Mouse (Mus musculus): Measurements from ENCODE around the gene Epb41l1.
"Not testable (repeated sequence)": the region's sequence is repeated elsewhere in the genome, so short reads cannot be mapped to it uniquely, and the experiment has no call there.

Gene Epb41l1

DNA sequence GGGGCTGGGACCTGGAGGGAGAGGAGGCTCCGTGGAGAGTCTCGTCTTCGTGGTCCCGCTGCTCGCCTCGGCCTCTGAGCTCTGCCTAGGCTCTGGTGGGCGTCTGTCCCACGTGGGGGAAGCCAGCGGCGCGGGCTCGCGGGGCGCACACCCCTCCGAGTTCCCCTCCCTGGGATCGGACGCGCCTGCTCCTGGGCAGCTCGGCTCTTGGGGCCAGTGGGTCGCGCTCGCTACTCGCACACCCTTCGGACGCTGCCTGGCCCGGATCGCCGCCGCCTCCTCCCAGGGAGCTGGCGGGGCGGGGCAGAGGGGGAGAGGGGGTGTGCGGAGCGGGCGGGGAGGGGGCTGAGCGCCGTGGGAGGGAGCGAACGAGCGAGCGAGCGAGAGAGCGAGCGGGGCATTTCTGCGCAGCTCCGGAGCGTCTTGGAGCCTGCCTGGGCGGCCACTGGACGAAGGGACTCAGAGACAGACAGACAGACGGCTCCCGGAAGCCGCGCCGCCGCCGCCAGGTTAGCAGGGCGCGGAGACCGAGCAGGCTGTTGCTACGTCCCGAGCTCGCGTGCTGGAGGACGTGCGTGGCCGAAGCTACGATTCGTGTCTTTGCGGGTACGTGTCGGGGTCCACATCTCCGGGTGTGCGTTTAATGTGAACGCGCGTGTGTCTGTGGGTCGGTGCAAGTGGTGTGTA lies at the start of gene Epb41l1:
Epb41l1 (plus strand) TSS at position 216 of the 687 bp plus-strand sequence.
- peak; percentile 67 for DNase-seq

DNA sequence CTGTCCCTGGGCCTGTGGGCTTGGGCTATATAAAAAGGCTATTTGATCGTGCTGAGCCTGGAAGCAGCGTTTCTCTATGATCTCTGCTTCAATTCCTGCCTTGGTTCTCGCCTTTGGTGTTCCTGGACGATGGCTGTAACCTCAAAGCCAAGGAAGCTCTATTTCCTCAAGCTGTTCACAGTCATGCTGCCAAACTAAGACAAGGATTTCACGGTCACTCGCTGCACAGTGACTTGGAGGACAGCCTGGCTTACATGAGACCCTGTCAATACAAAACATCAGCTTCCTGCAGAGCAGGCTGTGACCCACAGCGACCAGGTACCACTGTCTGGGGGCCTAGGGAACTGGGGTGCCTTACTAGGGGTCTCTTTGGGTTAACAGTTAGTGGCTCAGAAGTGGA lies 43.8 kb upstream of the Epb41l1 start:
- DNase-seq, result no peak

DNA sequence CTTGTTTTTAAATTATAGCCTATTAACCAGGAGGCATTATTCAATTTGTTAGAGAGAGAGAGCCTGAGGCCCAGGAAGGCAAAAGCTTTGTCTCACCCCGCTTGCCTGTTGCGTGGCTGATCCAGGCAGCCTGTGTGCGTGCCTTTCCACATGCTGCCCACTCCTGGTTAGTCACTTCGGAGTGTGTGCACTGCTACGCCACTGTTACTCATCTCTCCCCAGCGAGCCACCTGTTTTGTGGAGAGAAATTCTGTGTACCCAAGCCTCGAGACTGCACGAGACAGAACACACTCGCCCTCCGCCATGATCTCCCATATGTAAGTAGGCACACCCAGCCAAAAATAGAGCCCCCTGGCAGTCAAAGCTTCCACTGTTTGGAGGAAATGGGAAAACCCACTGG lies 40.8 kb upstream of the Epb41l1 start:
- no peak for DNase-seq

DNA sequence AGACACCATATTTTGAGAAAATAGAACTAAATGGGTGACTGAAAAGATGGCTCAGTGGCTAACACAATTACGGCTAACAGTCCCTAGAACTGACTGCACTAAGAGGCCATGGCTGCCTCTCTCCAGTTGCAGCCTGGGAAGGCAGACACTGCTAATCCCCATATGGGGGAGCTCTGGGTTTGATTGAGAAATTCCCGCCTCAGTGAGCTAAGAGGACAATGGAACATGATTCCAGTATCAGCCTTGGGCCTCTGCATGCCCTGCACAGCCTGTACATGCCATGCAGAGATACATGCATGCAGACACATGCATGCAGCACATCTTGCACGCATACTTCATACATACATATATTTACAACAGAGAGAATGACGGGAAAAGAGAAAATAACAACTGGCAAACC lies 39.4 kb upstream of the Epb41l1 start:
- no peak for DNase-seq

DNA sequence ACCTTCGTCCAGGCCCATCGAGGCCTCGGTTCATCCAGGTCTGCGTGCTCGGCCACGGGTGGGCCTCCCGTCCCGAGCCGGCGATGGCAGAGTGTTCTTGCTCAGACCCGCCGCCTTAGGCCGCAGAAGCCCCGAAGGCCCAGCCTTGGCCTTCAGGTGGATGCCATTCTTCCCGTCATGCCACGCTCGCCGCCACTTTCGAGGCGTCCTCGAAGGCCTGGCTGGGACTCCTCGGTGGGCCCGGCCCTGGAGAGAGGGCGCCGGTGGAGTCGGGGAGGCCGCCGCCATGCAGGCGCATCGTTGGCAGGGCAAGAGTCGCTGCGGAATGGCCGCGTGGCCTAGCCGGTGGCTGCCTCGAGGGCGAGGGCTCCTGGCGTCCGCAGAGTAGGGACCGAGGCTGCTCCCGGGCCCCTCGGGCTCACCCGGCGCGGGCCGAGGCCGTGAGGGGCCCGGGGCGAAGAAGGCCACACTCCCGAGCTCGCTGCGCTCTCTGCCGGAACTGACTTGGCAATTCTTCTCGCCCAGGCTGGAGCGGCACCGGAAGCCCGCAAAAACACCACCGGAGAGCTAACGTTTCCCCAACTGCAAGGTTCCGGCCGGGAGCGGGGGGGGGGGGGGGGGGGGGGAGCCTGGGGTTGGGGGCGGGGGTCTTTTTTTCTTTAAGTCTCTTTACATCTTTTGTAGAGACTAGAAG lies 28.1 kb upstream of the Epb41l1 start:
- DNase-seq, result peak; percentile 72

DNA sequence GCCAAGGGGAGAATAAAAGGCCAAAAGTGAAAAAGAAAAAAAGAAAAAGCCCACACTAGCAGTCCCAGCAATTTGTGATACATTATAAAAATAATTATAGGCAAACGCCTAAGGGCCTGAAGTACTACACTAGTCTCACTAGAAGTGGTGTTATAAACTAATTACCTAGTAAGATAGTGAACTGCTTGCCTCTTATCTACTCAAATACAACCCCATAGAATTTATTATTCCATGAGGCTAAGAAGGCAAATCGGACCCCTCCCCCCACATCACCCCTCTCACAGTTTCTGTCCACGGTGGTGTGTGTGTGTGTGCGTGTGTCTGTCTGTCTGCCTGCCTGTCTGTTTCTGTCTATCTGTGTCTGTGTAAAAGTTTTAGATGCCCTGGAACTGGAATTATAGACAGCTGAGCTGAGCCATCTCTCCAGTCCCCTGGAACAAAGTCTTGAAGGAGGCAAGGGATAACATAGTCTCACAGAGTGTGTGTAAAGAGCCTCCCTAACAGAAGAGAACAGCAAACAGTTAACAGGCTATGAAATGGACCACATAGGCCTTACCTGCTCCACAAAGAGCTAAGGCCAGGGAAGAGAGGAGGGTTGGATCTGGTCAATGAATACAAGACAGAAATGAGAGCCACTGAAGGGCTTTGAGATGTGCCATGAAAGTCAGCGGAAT lies 27.4 kb upstream of the Epb41l1 start:
- DNase-seq, result no peak

DNA sequence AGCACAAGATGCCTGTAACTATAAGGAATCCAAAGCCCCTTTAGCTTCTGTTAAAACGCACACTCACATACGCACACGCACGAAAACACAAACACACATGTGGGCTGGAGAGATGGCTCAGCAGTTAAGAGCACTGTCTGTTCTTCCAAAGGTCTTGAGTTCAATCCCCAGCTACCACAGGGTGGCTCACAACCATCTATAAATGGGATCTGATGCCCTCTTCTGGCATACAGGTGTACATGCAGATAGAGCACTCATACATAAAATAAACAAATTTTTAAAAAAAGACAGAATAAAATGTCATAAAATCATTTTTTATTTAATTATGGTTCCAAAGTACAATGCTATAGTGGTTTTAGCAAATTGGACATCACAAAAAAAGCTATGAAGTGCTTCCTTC lies 26.4 kb upstream of the Epb41l1 start:
- DNase-seq, result no peak

DNA sequence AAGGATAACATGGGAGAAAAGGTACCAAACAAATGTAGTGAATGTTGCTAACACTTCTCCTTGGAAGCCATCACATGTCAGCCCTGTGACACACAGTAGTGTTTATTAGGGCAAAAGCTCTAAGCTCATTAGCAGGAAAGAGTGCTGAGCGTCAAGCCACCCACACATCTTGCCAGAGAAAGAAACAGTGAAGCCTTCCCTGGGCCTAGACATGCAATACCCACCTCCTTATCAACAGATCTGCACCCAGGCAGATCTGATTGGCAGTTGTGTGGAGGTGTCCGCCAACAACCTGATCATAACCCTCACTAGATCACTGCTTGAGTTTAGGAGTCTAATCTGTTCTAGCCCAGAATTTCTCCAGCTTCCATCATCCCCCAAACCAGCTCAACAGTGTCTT lies 24.6 kb upstream of the Epb41l1 start:
- DNase-seq, result no peak

DNA sequence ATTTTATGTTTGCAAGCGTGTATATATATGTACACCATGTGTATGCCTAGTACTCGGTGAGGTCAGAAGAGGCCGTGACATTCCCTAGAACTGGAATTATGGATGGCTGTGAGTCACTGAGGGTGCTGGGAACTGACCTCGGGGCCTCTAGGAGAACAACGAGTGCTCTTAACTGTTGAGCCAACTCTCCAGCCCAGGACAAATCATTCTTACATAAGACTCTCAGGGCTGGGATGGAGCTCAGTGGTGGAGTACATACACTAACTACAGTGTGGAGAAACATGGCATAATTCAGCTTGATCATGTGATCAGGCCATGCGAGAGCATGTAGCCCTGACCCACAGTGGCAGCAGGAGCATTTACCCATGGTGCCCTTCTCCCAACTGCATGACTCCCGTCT lies 22.7 kb upstream of the Epb41l1 start:
- no peak for DNase-seq

DNA sequence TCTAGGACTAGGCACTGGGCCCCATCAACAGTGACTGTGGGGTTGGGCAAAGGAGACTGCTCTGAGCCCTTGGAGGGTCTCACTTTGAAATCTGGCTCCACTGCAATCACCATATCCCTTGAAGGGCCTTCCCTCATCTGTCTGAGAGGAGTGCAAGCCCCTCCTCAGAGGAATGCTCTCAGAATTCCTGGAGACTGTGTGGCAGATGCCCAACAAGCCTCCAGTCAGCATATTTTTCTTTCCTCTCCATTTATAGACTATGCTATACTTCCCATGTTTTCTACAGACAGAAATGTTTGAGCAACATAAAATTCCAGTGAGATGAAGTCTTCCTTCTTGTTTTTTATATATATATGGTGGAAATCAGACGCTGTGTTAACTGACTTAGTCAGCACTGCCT lies 21.2 kb upstream of the Epb41l1 start:
- no peak for DNase-seq

DNA sequence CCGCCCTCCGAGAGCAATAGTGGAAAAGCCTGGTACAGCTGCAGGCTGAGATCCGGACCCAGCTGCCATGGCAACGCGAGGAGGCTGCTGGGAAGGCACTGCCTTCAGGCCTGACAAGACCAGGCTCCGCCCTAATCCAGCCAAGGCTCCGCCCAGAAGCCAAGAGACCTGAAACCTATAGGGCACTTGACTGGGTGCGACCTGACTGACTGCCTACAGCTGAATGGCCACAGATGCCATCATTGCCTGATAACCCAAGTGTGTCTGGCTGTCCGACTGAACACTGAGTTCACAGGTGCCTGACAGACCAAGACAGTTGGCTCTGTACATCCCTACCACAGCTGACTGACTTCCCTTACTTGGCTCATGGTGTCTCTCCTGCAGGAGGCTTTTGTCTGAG lies 19.4 kb upstream of the Epb41l1 start:
- DNase-seq, result peak; percentile 66

DNA sequence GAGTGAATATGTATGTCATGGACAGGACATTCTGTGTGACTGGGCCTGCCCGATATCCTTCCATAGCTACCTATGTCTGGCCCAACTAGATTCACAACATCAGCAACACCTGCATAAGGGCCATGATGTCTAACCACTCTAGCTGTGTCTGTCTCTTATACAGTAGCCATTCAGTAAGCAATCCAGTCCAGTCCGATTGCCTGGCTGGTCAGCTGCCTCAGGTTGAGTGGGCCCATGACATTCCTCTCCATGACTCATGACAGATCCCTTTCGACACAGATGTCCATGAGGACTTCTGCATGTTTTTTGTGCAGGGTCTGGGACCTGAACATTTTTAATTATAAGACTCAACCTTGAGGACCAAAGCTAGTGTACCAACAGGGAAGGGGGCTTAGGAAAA lies 18.7 kb upstream of the Epb41l1 start:
- DNase-seq, result no peak

DNA sequence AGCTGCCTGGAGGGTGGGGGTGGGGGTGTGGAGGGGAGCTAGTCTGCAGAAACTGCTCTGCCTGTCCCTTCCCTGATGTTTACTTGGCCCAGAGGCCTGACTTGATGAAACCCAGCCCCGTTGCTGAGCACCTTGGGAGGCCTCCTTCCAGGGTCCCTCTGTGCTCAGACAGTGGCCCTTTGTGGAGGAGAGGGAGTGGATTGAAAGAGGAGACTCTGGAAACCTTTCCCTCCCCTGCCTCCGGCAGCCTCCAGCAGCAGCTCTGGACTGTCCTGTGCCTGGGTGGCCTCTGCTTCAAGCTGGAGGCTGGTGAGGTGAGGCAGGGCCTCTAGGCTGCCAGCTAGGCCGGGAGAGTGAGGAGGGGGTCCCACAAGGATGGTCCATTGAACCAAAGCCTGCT lies 13.7 kb upstream of the Epb41l1 start:
- no peak for DNase-seq

DNA sequence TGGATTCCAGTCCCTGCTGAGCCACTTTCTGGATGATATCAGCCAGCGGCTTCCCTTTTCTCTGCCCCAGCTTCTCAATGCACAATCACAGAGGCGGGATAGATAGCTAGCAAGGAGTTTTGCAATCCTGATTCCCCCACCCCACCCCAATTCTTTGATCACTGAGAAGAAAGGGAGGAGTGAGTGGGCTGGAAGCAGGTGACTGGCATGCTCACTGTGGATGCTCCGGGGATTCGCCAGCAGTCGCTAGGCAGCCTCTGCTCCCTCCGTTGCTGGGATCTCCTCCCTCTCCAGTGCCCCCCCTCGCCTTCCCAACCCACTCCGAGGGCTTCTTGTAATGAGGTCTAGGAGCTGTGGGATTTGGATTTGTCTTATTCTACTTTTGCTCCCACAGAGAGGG lies 12.5 kb upstream of the Epb41l1 start:
- DNase-seq, result peak; percentile 42

DNA sequence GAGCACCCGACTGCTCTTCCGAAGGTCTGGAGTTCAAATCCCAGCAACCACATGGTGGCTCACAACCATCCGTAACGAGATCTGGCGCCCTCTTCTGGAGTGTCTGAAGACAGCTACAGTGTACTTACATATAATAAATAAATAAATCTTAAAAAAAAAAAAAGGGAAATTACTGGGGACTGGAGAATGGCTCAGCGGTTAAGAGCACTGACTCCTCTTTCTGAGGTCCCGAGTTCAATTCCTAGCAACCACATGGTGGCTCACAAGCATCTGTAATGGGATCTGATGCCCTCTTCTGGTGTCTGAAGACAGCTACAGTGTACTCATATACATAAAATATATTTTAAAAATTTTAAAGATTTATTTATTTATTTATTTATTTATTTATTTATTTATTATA lies 9.4 kb upstream of the Epb41l1 start:
- not testable (repeated sequence) for DNase-seq

DNA sequence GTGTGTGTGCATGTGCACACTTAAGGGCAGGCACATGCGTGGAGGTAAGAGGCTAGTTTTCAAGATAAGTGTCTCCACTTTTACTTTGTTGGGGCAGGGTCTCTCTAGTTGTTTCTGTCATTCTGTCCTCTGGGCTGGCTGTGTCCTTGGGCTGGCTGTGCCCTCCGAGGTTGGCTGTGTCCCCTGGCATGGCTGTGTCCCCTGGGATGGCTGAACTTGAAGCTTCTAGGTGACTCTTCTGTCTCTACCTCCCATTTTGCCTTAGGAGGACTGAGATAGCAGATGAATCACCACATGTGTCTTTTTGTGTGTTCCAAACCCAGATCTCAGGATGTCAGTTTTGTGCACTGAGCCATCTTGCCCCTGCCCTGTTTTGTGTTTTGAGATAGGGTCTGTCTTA lies 5.7 kb upstream of the Epb41l1 start:
- DNase-seq, result no peak

DNA sequence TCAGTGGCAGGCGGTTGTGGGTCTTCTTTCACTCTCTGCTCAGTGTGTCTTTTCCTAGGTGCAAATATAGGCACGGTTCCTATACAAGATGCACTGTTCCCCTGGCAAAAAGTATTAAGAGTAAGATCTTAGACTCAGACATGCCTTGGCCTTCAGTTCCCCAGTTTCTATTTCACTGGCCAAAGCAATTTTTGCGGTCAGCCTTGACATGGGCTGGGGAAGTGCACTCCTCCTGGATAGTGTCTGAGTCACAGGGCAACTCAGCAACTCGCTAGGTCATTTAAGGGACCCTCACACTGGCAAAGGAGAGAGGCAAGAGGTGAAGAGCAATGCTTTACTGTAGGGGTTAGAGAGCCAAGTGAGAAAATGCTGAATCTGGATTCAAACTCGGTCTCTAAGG lies 5.0 kb upstream of the Epb41l1 start:
- DNase-seq, result no peak

DNA sequence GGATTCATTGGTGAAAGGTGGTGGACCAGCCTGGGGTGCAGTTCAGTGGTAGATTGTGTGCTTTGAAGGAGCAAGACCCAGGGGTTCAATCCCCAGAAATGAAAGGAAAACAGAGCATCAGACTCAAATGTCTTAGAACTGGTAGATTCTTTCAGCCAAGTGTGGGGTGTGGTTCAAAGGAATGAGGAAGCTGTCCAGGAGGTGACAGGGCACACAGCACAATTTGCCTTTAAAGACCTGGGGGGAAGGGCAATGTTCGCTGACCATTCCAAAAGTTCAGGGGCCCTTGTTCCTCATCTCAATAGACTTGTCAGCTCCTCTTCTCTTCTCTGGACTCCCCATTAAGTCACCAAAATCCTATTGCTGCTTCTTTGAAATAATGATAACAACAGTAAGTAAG lies 3.5 kb upstream of the Epb41l1 start:
- no peak for DNase-seq

DNA sequence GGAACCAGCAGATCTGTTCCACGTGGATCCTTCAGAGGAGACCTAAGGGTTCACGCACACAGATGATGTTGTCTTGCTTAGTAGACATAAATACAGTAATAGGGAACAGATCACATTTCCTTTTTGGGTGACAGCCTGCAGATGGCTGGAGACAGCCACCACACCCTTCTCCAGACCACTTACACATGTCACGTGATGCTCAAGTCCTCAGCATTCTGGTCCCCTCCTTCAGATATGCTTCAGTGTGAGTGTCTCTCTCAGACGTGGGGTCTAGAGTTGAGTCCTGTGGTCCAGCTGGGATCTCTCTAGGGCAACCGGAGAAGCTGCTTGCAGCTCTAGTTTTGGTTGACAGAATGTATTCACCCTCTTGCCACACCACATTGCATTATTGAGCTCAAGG lies 2.2 kb upstream of the Epb41l1 start:
- no peak for DNase-seq

DNA sequence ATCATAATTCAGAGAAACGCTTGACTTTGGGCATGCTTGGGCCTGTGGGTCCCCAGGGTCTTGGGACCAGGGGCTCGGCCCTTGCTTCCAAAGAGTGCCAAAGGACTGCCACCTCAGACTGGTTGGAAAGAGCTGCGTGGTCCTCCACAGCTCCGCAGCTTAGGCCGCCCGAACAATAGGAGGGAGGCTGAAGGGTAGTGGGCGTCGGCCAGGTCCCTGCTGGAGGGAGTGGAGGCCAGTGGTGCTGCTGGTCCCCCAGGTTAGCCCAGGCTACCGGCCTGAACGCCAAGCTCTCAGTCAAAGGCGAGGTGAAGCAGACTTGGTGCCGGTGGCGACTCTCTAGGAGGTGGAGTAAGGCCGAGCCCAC lies 399 bp upstream of the Epb41l1 start:
- DNase-seq, result peak; percentile 28

DNA sequence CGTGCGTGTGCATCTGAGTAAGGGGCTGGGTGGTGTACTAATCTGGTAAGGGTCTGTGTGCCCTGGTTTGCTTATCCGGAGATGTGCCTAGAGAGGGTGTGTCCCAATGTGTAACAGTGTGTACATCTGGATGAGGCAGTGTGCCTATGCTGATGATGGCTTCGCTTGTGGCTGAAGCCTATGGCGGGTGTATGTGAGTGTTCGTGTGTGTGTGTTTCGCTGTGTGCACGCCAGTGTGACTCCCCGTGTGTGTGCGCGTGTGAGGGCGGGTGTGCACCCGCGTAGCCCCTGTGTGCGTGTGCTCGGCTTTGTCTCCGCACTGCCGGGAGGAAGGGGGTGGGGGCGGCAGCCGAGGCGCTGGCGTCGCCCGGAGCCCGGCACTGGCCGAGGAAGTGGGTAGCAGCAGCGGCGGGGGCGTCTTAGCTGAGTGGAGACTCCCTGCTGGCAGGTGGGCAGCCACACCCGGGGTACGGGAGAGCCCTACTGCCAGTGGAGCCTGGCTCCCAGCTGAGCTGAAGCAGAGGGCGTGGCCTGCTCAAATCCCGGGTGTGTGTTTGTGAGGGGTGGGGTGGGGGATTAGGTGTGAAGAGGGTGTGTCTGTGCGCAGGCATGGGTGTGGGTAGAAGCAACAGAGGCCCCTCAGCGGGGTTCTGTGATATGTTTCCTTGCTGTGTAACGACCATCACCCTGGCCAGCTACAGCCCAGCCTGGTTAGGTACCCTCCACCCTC lies 837 bp downstream of the Epb41l1 start:
- DNase-seq, result peak; percentile 67

DNA sequence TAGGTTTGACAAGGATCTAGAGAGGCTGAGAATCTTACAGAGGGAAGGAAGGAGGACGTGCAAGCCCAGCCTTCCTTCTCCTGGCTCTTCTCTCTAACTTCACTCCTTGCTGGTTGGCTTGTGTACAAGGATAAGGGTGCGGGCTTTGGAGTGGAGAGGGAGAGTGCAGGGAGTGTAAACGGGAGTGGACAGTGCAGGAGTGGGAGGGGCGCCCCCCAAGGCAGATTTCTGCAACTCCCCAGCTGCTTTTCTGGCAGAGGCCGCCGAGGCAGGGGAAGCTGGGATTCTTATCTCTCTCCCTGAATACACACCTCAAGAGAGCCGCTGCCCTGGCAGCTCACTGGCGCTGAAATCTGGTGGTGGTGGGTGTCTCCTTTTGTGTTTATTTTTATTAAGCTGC lies 1.9 kb downstream of the Epb41l1 start:
- DNase-seq, result no peak

DNA sequence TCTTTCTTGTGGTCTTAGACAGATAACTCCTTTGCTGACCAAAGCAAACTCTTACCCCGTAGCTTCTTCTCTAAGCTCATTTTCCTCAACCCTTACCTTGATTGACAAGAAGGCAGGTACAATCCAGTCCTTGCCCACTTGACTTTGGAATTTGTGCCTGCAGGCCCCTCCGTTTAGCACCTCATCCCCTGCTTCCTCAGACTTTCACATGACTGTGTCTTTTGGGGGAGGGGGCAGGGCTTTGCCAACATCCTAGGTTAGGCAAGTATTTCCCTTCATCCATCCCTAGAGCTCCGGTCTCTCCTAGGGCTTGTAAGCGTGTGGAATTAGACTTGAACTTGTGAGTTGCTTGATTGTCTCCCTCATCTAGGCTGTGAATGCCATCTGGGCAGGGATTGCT lies 3.0 kb downstream of the Epb41l1 start:
- no peak for DNase-seq

DNA sequence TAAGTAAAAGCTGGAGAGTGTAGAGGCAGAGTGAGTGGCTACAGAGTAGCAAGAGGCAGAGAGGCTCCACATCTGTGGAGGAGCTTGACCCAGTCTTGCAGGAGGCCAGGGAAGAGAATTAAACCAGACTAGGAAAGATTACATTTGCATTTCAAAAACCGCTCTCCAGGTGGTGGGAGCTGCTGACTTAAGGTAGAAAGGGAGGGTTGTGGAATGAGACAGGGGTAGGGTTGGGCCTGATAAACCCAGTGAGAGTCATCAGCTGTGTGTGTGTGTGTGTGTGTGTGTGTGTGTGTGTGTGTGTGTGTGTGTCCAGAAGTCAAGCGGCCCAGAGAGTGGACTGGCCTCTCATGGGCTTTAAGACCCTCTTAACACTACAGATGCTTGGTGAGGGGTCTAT lies 4.9 kb downstream of the Epb41l1 start:
- no peak for DNase-seq
